Mouse (Mus musculus): Measurements from ENCODE around the gene Arhgef15. TPM values are rescaled to one million over a fixed set of nuclear protein-coding genes. Genes with fewer than 3 reads are reported as not detected.
A peak's percentile ranks its signal among the peaks of the same experiment; 100 is the strongest.
"Not testable (repeated sequence)": the region's sequence is repeated elsewhere in the genome, so short reads cannot be mapped to it uniquely, and the experiment has no call there.

Gene Arhgef15
- total and polyA plus RNA-seq, 3 experiments: 0.22 TPM; not detected in 2

DNA sequence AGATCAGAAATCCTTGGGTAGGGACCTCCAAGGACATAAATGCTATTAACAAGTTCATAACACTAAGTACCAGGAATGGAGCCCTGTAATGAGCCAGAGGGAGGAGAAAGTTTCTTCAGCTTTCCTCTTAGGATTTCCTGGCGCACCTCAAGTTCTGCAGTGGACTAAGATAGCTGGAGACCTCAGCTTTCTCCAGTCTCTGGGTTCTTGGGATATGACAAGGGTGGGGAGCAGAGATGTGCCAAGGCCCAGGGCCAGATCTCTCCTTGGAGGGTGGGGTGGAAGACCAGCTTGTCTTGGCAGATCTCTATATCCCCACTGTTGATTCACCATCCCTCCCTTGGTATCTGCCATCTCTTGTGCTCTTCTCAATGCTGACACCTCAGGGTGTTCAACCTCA, 18.3 kb upstream of the Arhgef15 start:
- Histone ChIP-seq H3K27me3 (ENCODE audit: insufficient read depth, low read length) (peaks cover 4% of the 10 kb centered on the region), H3K9me3 (replicated peaks) (no peaks in the 10 kb centered on the region), H3K36me3 (replicated peaks) (peaks cover 14% of the 10 kb centered on the region), H3K4me3 (ENCODE audit: low read depth, low read length) (no peak overlapping the region), H3K4me1 (ENCODE audit: insufficient read depth, low read depth, low read length) (peaks cover 35% of the 10 kb centered on the region)
- DNase-seq (ENCODE audit: low spot score) (no peak), ATAC-seq (ENCODE audit: extremely low read depth, insufficient number of reproducible peaks, low FRiP score, poor library complexity, severe bottlenecking) (no peak)
- TF ChIP-seq POLR2AphosphoS5 (IDR thresholded peaks at IDR 0.05; ENCODE audit: insufficient replicate concordance, low read depth, low read length) (no peak), CTCF (IDR thresholded peaks at IDR 0.05; ENCODE audit: low read depth, low read length) (no peak), GATA1 (IDR thresholded peaks at IDR 0.05; ENCODE audit: borderline replicate concordance, low read length) (no peak), GATA2 (IDR thresholded peaks at IDR 0.05; ENCODE audit: borderline replicate concordance, low read depth, low read length) (no peak), TAL1 (conservative IDR thresholded peaks at IDR 0.05; ENCODE audit: low read depth, low read length) (no peak)

DNA sequence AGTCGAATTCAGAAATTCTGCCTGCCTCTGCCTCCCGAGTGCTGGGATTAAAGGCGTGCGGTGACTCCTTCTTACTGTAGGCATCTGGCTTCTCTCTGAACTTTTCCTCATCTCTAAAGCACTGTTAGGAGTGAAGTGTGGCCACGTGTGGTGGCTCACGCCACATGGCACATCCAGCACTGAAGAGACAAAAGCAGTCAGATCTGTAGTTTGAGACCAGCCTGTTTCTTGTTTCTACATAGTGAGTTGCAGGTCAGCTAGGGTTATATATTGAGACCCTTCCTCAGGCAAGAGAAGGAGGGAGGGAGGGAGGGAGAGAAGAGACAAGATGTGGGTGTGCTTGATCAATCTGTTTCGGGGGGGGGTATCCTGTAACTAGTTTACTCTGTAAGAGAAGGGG, 17.8 kb upstream of the Arhgef15 start, which contains the start of gene Rangrf:
Gene Rangrf (minus strand): TSS at position 101 of the 400 bp plus-strand sequence.
- Histone ChIP-seq H3K9me3 (replicated peaks) (no peaks in the 10 kb centered on the region), H3K4me1 (ENCODE audit: insufficient read depth, low read depth, low read length) (peaks cover 35% of the 10 kb centered on the region), H3K36me3 (replicated peaks) (peaks cover 16% of the 10 kb centered on the region), H3K4me3 (ENCODE audit: low read depth, low read length) (no peak within 1 kb of the TSS; the same call in 1 of the 2 replicates), H3K27me3 (ENCODE audit: insufficient read depth, low read length) (peaks cover 4% of the 10 kb centered on the region)
- TF ChIP-seq GATA1 (IDR thresholded peaks at IDR 0.05; ENCODE audit: borderline replicate concordance, low read length) (no peak), GATA2 (IDR thresholded peaks at IDR 0.05; ENCODE audit: borderline replicate concordance, low read depth, low read length) (no peak), CTCF (IDR thresholded peaks at IDR 0.05; ENCODE audit: low read depth, low read length) (no peak), TAL1 (conservative IDR thresholded peaks at IDR 0.05; ENCODE audit: low read depth, low read length) (no peak), POLR2AphosphoS5 (IDR thresholded peaks at IDR 0.05; ENCODE audit: insufficient replicate concordance, low read depth, low read length) (no peak)
- DNase-seq (ENCODE audit: low spot score) (no peak), ATAC-seq (ENCODE audit: extremely low read depth, insufficient number of reproducible peaks, low FRiP score, poor library complexity, severe bottlenecking) (no peak)

DNA sequence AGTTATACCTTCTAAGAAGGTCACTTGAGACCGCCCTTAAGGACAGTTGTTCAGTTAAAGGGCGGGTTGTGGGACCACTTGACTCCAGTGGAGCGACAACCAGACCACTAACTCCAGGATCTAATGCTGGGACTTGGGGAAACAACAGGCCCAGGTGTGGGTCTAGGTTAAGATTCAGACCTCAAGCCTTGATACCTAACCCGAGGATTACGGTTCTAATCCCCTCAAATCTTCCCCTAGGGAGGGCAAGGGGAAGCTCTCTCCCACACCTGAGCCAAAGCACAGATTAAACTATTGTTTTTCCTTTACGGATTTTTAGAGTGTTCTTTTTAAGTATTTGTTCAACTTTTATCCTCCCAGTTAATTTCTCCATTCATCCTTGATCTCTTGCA, 16.8 kb upstream of the Arhgef15 start:
- Histone ChIP-seq H3K36me3 (replicated peaks) (peaks cover 19% of the 10 kb centered on the region), H3K4me1 (ENCODE audit: insufficient read depth, low read depth, low read length) (peaks cover 34% of the 10 kb centered on the region), H3K27me3 (ENCODE audit: insufficient read depth, low read length) (peaks cover 4% of the 10 kb centered on the region), H3K4me3 (ENCODE audit: low read depth, low read length) (peak overlapping the region; percentile 67; the same call in 1 of the 2 replicates), H3K9me3 (replicated peaks) (no peaks in the 10 kb centered on the region)
- DNase-seq (ENCODE audit: low spot score) (no peak), ATAC-seq (ENCODE audit: extremely low read depth, insufficient number of reproducible peaks, low FRiP score, poor library complexity, severe bottlenecking) (no peak)
- TF ChIP-seq TAL1 (conservative IDR thresholded peaks at IDR 0.05; ENCODE audit: low read depth, low read length) (no peak), CTCF (IDR thresholded peaks at IDR 0.05; ENCODE audit: low read depth, low read length) (no peak), POLR2AphosphoS5 (IDR thresholded peaks at IDR 0.05; ENCODE audit: insufficient replicate concordance, low read depth, low read length) (no peak), GATA2 (IDR thresholded peaks at IDR 0.05; ENCODE audit: borderline replicate concordance, low read depth, low read length) (no peak), GATA1 (IDR thresholded peaks at IDR 0.05; ENCODE audit: borderline replicate concordance, low read length) (no peak)

DNA sequence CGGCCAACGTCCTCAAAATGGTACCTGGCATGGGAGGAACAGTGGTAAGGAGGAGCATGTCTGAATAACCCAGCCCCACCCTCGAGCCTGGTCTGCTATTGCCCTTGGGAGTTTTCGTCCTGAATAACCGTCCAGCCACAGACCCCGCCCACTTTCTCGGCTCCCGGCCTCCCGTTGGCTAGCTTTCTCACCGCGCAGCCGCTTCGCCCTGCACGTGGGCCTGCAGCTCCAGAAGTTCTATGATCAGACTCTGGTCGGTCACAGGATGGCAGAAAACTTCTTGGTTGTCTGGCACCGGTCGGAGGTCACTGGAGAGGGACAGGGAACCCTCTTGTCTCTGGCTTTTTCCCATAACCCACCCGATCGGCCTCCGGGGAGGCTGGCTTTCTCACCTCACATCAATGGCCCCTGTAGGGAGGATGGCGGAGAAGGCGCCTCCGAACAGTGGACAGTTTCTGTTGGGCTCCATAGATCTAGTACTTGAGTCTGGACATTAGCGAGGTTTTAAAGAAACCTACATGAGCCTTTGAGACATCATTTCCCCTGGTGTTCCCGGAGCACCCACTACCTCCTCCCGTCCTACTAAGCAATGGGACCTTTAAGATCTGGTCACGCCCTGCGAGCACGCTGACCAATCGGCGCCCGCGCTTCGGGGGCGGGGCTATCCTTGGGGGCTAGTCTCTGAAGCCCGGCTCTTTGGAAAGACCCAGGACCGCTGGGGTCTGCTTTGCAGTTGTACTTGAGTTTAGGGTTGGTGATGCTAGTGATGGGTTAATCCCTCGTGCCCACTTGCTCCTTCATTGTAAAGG, 16.2 kb upstream of the Arhgef15 start:
- not testable (repeated sequence) for H3K27me3 ChIP-seq (ENCODE audit: insufficient read depth, low read length); H3K9me3 ChIP-seq (replicated peaks)
- peak; percentile 79 for DNase-seq (ENCODE audit: low spot score)
- Histone ChIP-seq H3K4me3 (ENCODE audit: low read depth, low read length) (peak overlapping the region; percentile 67), H3K36me3 (replicated peaks) (peaks cover 19% of the 10 kb centered on the region), H3K4me1 (ENCODE audit: insufficient read depth, low read depth, low read length) (peaks cover 40% of the 10 kb centered on the region)
- peak; percentile 68 for ATAC-seq (ENCODE audit: extremely low read depth, insufficient number of reproducible peaks, low FRiP score, poor library complexity, severe bottlenecking)

DNA sequence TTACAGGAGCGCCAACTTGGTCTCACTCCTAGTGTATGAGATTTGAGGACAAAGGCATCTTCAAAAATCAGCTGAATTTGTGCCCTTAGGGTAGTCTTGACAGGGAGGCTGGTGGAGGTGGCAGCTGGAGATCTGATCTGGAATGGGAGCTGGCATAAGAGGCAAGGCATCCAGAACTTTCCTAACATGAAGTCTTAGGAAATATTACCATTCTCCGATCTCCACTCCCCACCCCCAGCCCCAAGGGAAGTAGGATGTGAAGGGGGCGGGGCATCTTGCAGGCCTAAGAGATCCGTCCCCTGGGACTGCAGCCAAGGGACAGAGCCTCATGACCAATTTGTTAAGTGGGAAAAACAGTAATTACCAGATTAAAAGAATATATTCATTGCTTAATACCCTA, 13.0 kb upstream of the Arhgef15 start:
- Histone ChIP-seq H3K9me3 (replicated peaks) (no peaks in the 10 kb centered on the region), H3K4me3 (ENCODE audit: low read depth, low read length) (no peak overlapping the region), H3K36me3 (replicated peaks) (peaks cover 19% of the 10 kb centered on the region), H3K27me3 (ENCODE audit: insufficient read depth, low read length) (no peaks in the 10 kb centered on the region), H3K4me1 (ENCODE audit: insufficient read depth, low read depth, low read length) (peaks cover 63% of the 10 kb centered on the region)
- TF ChIP-seq GATA2 (IDR thresholded peaks at IDR 0.05; ENCODE audit: borderline replicate concordance, low read depth, low read length) (no peak), TAL1 (conservative IDR thresholded peaks at IDR 0.05; ENCODE audit: low read depth, low read length) (no peak), POLR2AphosphoS5 (IDR thresholded peaks at IDR 0.05; ENCODE audit: insufficient replicate concordance, low read depth, low read length) (no peak), GATA1 (IDR thresholded peaks at IDR 0.05; ENCODE audit: borderline replicate concordance, low read length) (no peak), CTCF (IDR thresholded peaks at IDR 0.05; ENCODE audit: low read depth, low read length) (no peak)
- DNase-seq (ENCODE audit: low spot score) (no peak), ATAC-seq (ENCODE audit: extremely low read depth, insufficient number of reproducible peaks, low FRiP score, poor library complexity, severe bottlenecking) (no peak)

DNA sequence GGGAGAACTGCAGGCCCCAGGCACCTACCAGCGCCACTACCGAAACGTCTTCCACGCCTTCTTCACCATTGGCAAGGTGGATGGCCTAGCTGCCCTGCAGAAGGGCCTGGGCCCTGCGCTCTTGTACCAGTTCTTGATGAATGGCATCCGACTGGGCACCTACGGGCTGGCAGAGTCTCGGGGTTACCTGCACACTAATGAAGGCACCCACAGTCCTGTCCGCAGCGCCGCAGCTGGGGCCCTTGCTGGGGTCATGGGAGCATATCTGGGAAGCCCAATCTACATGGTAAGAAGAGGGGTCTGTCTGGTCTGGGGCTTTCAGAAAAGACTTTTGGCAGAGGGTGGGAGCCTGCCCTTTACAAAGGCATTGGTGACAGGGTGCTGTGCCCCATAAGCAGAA, 11.5 kb upstream of the Arhgef15 start:
- H3K36me3 ChIP-seq (replicated peaks): peaks cover 19% of the 10 kb centered on the region
- DNase-seq (ENCODE audit: low spot score): no peak
- no peak for TF ChIP-seq GATA2 (IDR thresholded peaks at IDR 0.05; ENCODE audit: borderline replicate concordance, low read depth, low read length)
- TF ChIP-seq POLR2AphosphoS5 (IDR thresholded peaks at IDR 0.05; ENCODE audit: insufficient replicate concordance, low read depth, low read length): no peak
- TF ChIP-seq GATA1 (IDR thresholded peaks at IDR 0.05; ENCODE audit: borderline replicate concordance, low read length): no peak
- TF ChIP-seq CTCF (IDR thresholded peaks at IDR 0.05; ENCODE audit: low read depth, low read length): no peak
- no peak for TF ChIP-seq TAL1 (conservative IDR thresholded peaks at IDR 0.05; ENCODE audit: low read depth, low read length)
- peak overlapping the region; percentile 37; the same call in 1 of the 2 replicates for H3K4me3 ChIP-seq (ENCODE audit: low read depth, low read length)
- peaks cover 3% of the 10 kb centered on the region; the same call in 1 of the 2 replicates for H3K27me3 ChIP-seq (ENCODE audit: insufficient read depth, low read length)
- no peak for ATAC-seq (ENCODE audit: extremely low read depth, insufficient number of reproducible peaks, low FRiP score, poor library complexity, severe bottlenecking)
- H3K9me3 ChIP-seq (replicated peaks): no peaks in the 10 kb centered on the region
- H3K4me1 ChIP-seq (ENCODE audit: insufficient read depth, low read depth, low read length): peaks cover 61% of the 10 kb centered on the region
